Mouse (Mus musculus) stomach, postnatal 0 days (tissue): ENCODE results near the gene Pafah1b1.

Source experiments
- CTCF ChIP-seq: IDR thresholded peaks from 2 replicates; pipeline ENCODE4 v1.5.1; 2016; ENCODE audit warnings: antibody characterized with exemption, low read depth, mild to moderate bottlenecking, moderate library complexity
- EP300 ChIP-seq: optimal IDR thresholded peaks from 2 replicates; pipeline ENCODE3; 2016; ENCODE audit warnings: antibody characterized with exemption

- no peak for TF ChIP-seq CTCF
- TF ChIP-seq EP300 = no peak
Measured at GRCm38 (mm10) chr11:74668971-74669370, 55.5 kb downstream of the Pafah1b1 start.
